Mouse (Mus musculus) cortical plate, adult 2 months (tissue): ENCODE results near the gene Fsd1.

Source experiments
- CTCF ChIP-seq: fragments of 200-500 bp; IDR thresholded peaks from 2 replicates; pipeline ENCODE4 v1.5.1; 2011; ENCODE audit warnings: mild to moderate bottlenecking, control low read depth, low read length; ENCODE audit not compliant: insufficient read depth; ENCODE audit errors: extremely low read depth
- POLR2A ChIP-seq: fragments of 200-500 bp; IDR thresholded peaks from 2 replicates; pipeline ENCODE4 v1.6.1; 2011; ENCODE audit warnings: mild to moderate bottlenecking, low read length, control low read depth; ENCODE audit not compliant: insufficient read depth; ENCODE audit errors: extremely low read depth

DNA sequence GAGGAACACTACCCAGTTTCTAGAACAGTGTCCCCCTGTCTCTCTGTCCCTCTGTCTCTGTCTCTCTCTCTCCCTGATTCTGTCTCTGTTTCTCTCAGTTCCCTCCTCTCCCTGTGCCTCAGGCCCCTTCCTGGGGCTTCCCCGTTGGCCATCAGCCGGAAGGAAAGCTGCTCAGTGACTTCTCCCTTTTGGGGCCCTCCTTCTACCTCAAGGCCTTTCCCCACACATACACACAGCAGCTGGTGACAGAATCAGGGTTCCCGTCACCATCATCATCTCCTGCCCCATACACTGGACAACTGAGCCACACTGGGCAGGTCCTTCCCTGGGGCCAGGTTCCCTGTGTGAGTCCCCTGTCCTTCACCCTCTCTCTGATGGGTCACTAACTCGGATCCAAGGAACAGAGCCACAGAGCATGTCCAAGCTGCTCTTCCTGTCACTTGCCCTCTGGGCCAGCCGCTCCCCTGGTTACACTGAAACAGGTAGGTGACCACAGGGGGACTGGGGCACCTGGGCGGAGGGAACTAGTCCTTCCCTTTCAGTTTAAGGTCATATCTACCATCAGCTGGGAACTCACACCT is 33.8 kb upstream of the Fsd1 start, which contains the start of gene Ebi3:
- TF ChIP-seq POLR2A, result no peak
- no peak for TF ChIP-seq CTCF
